Comparison of ENCODE assay signal across 12 mouse cellular contexts in genomic region chr8:93974602-93975186, GRCm38 (mm10). TPM values are rescaled to one million over a fixed set of nuclear protein-coding genes. Genes with fewer than 3 reads are reported as not detected.
DNase-seq lines count a peak whose midpoint lies in the region; ATAC-seq lines count a peak whose summit lies in the region.
"Had no signal": no experiment of that assay in that cellular context is flagged by ENCODE, and none has a peak within 500 bp of the region (broad histone marks: within the 10 kb centered on the region; RNA-seq: fewer than 3 reads in every experiment).

No protein-coding gene starts in this region.

- 87% methylated on average over 11 of the region's 11 CpGs for WGBS in kidney, embryonic 15.5 days
- 79% methylated on average over 11 of the region's 11 CpGs for WGBS in liver, embryonic 15.5 days (ENCODE audit: insufficient replicate concordance)
- 92% methylated on average over 11 of the region's 11 CpGs for WGBS in midbrain, embryonic 14.5 days

- H3K9ac ChIP-seq in kidney, embryonic 15.5 days = no peak overlapping the region
- H3K9ac ChIP-seq in liver, embryonic 15.5 days = no peak overlapping the region
- no peak overlapping the region for H3K9ac ChIP-seq in midbrain, embryonic 14.5 days (replicated peaks; ENCODE audit: low read length)
- H3K9ac ChIP-seq: forebrain, embryonic 12.5 days; neural tube, embryonic 13.5 days had no signal

- ATAC-seq in kidney, embryonic 15.5 days (replicated peaks; ENCODE audit: low FRiP score) = no peak
- ATAC-seq in liver, embryonic 15.5 days (ENCODE audit: insufficient read depth) = peak; percentile 69
- ATAC-seq in midbrain, embryonic 14.5 days (ENCODE audit: low FRiP score, low TSS enrichment) = no peak

- H3K4me2 ChIP-seq in kidney, embryonic 15.5 days = no peak overlapping the region
- no peak overlapping the region for H3K4me2 ChIP-seq in liver, embryonic 15.5 days
- no peak overlapping the region for H3K4me2 ChIP-seq in midbrain, embryonic 14.5 days (ENCODE audit: low read length)
- H3K4me2 ChIP-seq: forebrain, embryonic 12.5 days; neural tube, embryonic 13.5 days had no signal

- H3K4me3 ChIP-seq in kidney, embryonic 15.5 days (replicated peaks) = no peak overlapping the region
- H3K4me3 ChIP-seq in liver, embryonic 15.5 days (replicated peaks) = no peak overlapping the region
- no peak overlapping the region for H3K4me3 ChIP-seq in midbrain, embryonic 14.5 days (replicated peaks; ENCODE audit: low read depth, low read length)
- H3K4me3 ChIP-seq: forebrain, embryonic 12.5 days; neural tube, embryonic 13.5 days had no signal

- no peaks in the 10 kb centered on the region for H3K27me3 ChIP-seq in kidney, embryonic 15.5 days
- no peaks in the 10 kb centered on the region for H3K27me3 ChIP-seq in liver, embryonic 15.5 days
- H3K27me3 ChIP-seq in midbrain, embryonic 14.5 days (ENCODE audit: control insufficient read depth, insufficient read depth, low read length) = no peaks in the 10 kb centered on the region
- H3K27me3 ChIP-seq: forebrain, embryonic 12.5 days; neural tube, embryonic 13.5 days had no signal

- no peaks in the 10 kb centered on the region for H3K4me1 ChIP-seq in kidney, embryonic 15.5 days
- H3K4me1 ChIP-seq in liver, embryonic 15.5 days (replicated peaks) = peaks cover 6% of the 10 kb centered on the region; the same call in 1 of the 2 replicates
- H3K4me1 ChIP-seq in midbrain, embryonic 14.5 days (ENCODE audit: control insufficient read depth, insufficient read depth, low read length) = no peaks in the 10 kb centered on the region
- H3K4me1 ChIP-seq: forebrain, embryonic 12.5 days; neural tube, embryonic 13.5 days had no signal

- peaks cover 94% of the 10 kb centered on the region for H3K36me3 ChIP-seq in kidney, embryonic 15.5 days
- H3K36me3 ChIP-seq in liver, embryonic 15.5 days (replicated peaks) = peaks cover 97% of the 10 kb centered on the region
- peaks cover 66% of the 10 kb centered on the region for H3K36me3 ChIP-seq in midbrain, embryonic 14.5 days (ENCODE audit: control insufficient read depth, insufficient read depth, low read length)

- H3K27ac ChIP-seq in kidney, embryonic 15.5 days = no peak overlapping the region
- H3K27ac ChIP-seq in liver, embryonic 15.5 days (replicated peaks) = peak overlapping the region; percentile 54
- H3K27ac ChIP-seq in midbrain, embryonic 14.5 days (replicated peaks; ENCODE audit: low read depth, low read length) = no peak overlapping the region
- H3K27ac ChIP-seq: forebrain, embryonic 12.5 days; neural tube, embryonic 13.5 days had no signal

- H3K9me3 ChIP-seq in kidney, embryonic 15.5 days (replicated peaks) = no peaks in the 10 kb centered on the region
- H3K9me3 ChIP-seq in liver, embryonic 15.5 days (replicated peaks) = no peaks in the 10 kb centered on the region
- no peaks in the 10 kb centered on the region for H3K9me3 ChIP-seq in midbrain, embryonic 14.5 days (ENCODE audit: control insufficient read depth, low read length)
- H3K9me3 ChIP-seq: forebrain, embryonic 12.5 days; neural tube, embryonic 13.5 days had no signal

- DNase-seq in kidney, adult 18-20 months = peak; percentile 41
- peak; percentile 48 to 62 for DNase-seq in kidney, postnatal 36 days
- peak; percentile 86 for DNase-seq in lung, postnatal 36 days
- no peak for DNase-seq in urinary bladder, adult 2 months (ENCODE audit: low spot score)
- no peak for DNase-seq in midbrain, embryonic 14.5 days
- DNase-seq in right cerebral cortex, postnatal 25 days = no peak
- DNase-seq: heart, postnatal 4 days; spleen, adult 18-20 months had no signal

RNA-seq across cellular contexts. Expression of gene Amfr, which starts 37.9 kb away (rescaled TPM):
- polyA plus RNA-seq in kidney, embryonic 15.5 days (2015; fragmentation: Nextera tagmentation; extraction: Ambion mirVana) = 45.4 and 49.3 TPM in 2 replicates
- polyA plus RNA-seq in liver, embryonic 15.5 days (2015; fragmentation: Nextera tagmentation; extraction: Ambion mirVana) = 52.2 and 59.4 TPM in 2 replicates
- 83.0 and 90.3 TPM in 2 replicates for polyA plus RNA-seq in urinary bladder, adult 2 months (2012; rRNA removed)
- polyA plus RNA-seq in midbrain, embryonic 14.5 days (2014; fragmentation: Nextera tagmentation; extraction: Ambion mirVana) = 65.0 and 81.6 TPM in 2 replicates

Comparison
In these comparisons a context has a peak if more than half of its experiments do, and no peak if none do; other contexts are left out.
1. DNase-seq: peak in kidney, adult 18-20 months (single experiment), kidney, postnatal 36 days (2 of 2) and lung, postnatal 36 days (single experiment); none in urinary bladder, adult 2 months (single experiment), midbrain, embryonic 14.5 days (single experiment) and right cerebral cortex, postnatal 25 days (single experiment).